Mouse (Mus musculus): ENCODE results near the gene Magi2. TPM values are rescaled to one million over a fixed set of nuclear protein-coding genes. Genes with fewer than 3 reads are reported as not detected.
"Not testable (repeated sequence)": the region's sequence is repeated elsewhere in the genome, so short reads cannot be mapped to it uniquely, and the experiment has no call there.

Gene Magi2
- polyA plus RNA-seq, 1 experiment from 2014 or later: 3.3 TPM

- H3K36me3 ChIP-seq: no peaks in the 10 kb centered on the region
- peaks cover 7% of the 10 kb centered on the region; the same call in 1 of the 2 replicates for H3K4me1 ChIP-seq
- H3K27ac ChIP-seq: no peak overlapping the region
- no peak for DNase-seq (ENCODE audit: low spot score)
- H3K9me3 ChIP-seq (replicated peaks): no peaks in the 10 kb centered on the region
- peak overlapping the region; percentile 79; the same call in 1 of the 2 replicates for H3K4me3 ChIP-seq
- 78% methylated on average over 5 of the region's 5 CpGs for WGBS
- no peaks in the 10 kb centered on the region for H3K27me3 ChIP-seq (ENCODE audit: low read depth, poor library complexity, severe bottlenecking)
Measured at GRCm38 (mm10) chr5:20703304-20703700, 1476.5 kb downstream of the Magi2 start.

- Histone ChIP-seq H3K36me3 (no peaks in the 10 kb centered on the region), H3K4me3 (no peak overlapping the region), H3K4me1 (peaks cover 7% of the 10 kb centered on the region; the same call in 1 of the 2 replicates), H3K27ac (no peak overlapping the region), H3K9me3 (replicated peaks) (no peaks in the 10 kb centered on the region), H3K27me3 (ENCODE audit: low read depth, poor library complexity, severe bottlenecking) (no peaks in the 10 kb centered on the region)
- no peak for DNase-seq (ENCODE audit: low spot score)
- 89% methylated on average over 13 of the region's 13 CpGs for WGBS
Measured at GRCm38 (mm10) chr5:20703971-20704575, 1477.2 kb downstream of the Magi2 start.

- H3K4me3 ChIP-seq: no peak overlapping the region
- no peak overlapping the region for H3K27ac ChIP-seq
- no peaks in the 10 kb centered on the region for H3K36me3 ChIP-seq
- no peaks in the 10 kb centered on the region for H3K27me3 ChIP-seq (ENCODE audit: low read depth, poor library complexity, severe bottlenecking)
- H3K4me1 ChIP-seq: peaks cover 7% of the 10 kb centered on the region; the same call in 1 of the 2 replicates
- DNase-seq (ENCODE audit: low spot score): no peak
- WGBS: 53% methylated on average over 4 of the region's 4 CpGs
- H3K9me3 ChIP-seq (replicated peaks): no peaks in the 10 kb centered on the region
Measured at GRCm38 (mm10) chr5:20704886-20705285, 1478.0 kb downstream of the Magi2 start.

- 93% methylated on average over 13 of the region's 18 CpGs for WGBS
- H3K27me3 ChIP-seq (ENCODE audit: low read depth, poor library complexity, severe bottlenecking); H3K4me3 ChIP-seq; H3K9me3 ChIP-seq (replicated peaks); H3K4me1 ChIP-seq; DNase-seq (ENCODE audit: low spot score); H3K27ac ChIP-seq; H3K36me3 ChIP-seq: not testable (repeated sequence)
Measured at GRCm38 (mm10) chr5:20706322-20707282, 1479.8 kb downstream of the Magi2 start.

- H3K4me3 ChIP-seq; DNase-seq (ENCODE audit: low spot score); H3K4me1 ChIP-seq; H3K27ac ChIP-seq; H3K9me3 ChIP-seq (replicated peaks); H3K36me3 ChIP-seq; H3K27me3 ChIP-seq (ENCODE audit: low read depth, poor library complexity, severe bottlenecking): not testable (repeated sequence)
- 92% methylated on average over 6 of the region's 6 CpGs for WGBS
Measured at GRCm38 (mm10) chr5:20710845-20711244, 1484.0 kb downstream of the Magi2 start.

- not testable (repeated sequence) for DNase-seq (ENCODE audit: low spot score); H3K4me3 ChIP-seq; H3K36me3 ChIP-seq; H3K9me3 ChIP-seq (replicated peaks); H3K4me1 ChIP-seq; H3K27me3 ChIP-seq (ENCODE audit: low read depth, poor library complexity, severe bottlenecking); H3K27ac ChIP-seq
- WGBS: 83% methylated on average over 1 of the region's 1 CpGs
Measured at GRCm38 (mm10) chr5:20714619-20715018, 1487.8 kb downstream of the Magi2 start.

GRCm38 (mm10) chr5:20715980-20716379 lies 1489.1 kb downstream of the Magi2 start:
- not testable (repeated sequence) for DNase-seq (ENCODE audit: low spot score); H3K4me3 ChIP-seq; H3K9me3 ChIP-seq (replicated peaks); H3K36me3 ChIP-seq; H3K27ac ChIP-seq; H3K4me1 ChIP-seq; H3K27me3 ChIP-seq (ENCODE audit: low read depth, poor library complexity, severe bottlenecking)
- 95% methylated on average over 6 of the region's 6 CpGs for WGBS

GRCm38 (mm10) chr5:20720201-20720900 lies 1493.5 kb downstream of the Magi2 start:
- H3K4me3 ChIP-seq: no peak overlapping the region
- DNase-seq (ENCODE audit: low spot score): no peak
- H3K27ac ChIP-seq: no peak overlapping the region
- H3K4me1 ChIP-seq: no peaks in the 10 kb centered on the region
- H3K27me3 ChIP-seq (ENCODE audit: low read depth, poor library complexity, severe bottlenecking): no peaks in the 10 kb centered on the region
- H3K36me3 ChIP-seq: no peaks in the 10 kb centered on the region
- 82% methylated on average over 4 of the region's 4 CpGs for WGBS
- no peaks in the 10 kb centered on the region for H3K9me3 ChIP-seq (replicated peaks)

GRCm38 (mm10) chr5:20723226-20723625 lies 1496.4 kb downstream of the Magi2 start:
- not testable (repeated sequence) for H3K9me3 ChIP-seq (replicated peaks); DNase-seq (ENCODE audit: low spot score)
- WGBS: 94% methylated on average over 4 of the region's 4 CpGs

GRCm38 (mm10) chr5:20738795-20739194 lies 1512.0 kb downstream of the Magi2 start:
- WGBS: 46% methylated on average over 2 of the region's 2 CpGs
- Histone ChIP-seq H3K27me3 (ENCODE audit: low read depth, poor library complexity, severe bottlenecking) (no peaks in the 10 kb centered on the region), H3K4me3 (no peak overlapping the region), H3K4me1 (peaks cover 25% of the 10 kb centered on the region), H3K27ac (no peak overlapping the region), H3K9me3 (replicated peaks) (no peaks in the 10 kb centered on the region), H3K36me3 (no peaks in the 10 kb centered on the region)
- DNase-seq (ENCODE audit: low spot score): peak; percentile 28

More at GRCm38 (mm10) chr5:20723226-20723625, 1496.4 kb downstream of the Magi2 start:
- H3K4me1 ChIP-seq; H3K27ac ChIP-seq; H3K4me3 ChIP-seq; H3K36me3 ChIP-seq; H3K27me3 ChIP-seq (ENCODE audit: low read depth, poor library complexity, severe bottlenecking): not testable (repeated sequence)

- Histone ChIP-seq H3K9me3 (replicated peaks) (no peaks in the 10 kb centered on the region), H3K4me1 (peaks cover 34% of the 10 kb centered on the region), H3K27ac (no peak overlapping the region), H3K36me3 (no peaks in the 10 kb centered on the region), H3K4me3 (no peak overlapping the region), H3K27me3 (ENCODE audit: low read depth, poor library complexity, severe bottlenecking) (no peaks in the 10 kb centered on the region)
- WGBS: 75% methylated on average over 6 of the region's 6 CpGs
- peak; percentile 28 for DNase-seq (ENCODE audit: low spot score)
Measured at GRCm38 (mm10) chr5:20741193-20741592, 1514.4 kb downstream of the Magi2 start.

GRCm38 (mm10) chr5:20741936-20742335 lies 1515.1 kb downstream of the Magi2 start:
- DNase-seq (ENCODE audit: low spot score): no peak
- Histone ChIP-seq H3K4me1 (peaks cover 34% of the 10 kb centered on the region), H3K4me3 (no peak overlapping the region), H3K27me3 (ENCODE audit: low read depth, poor library complexity, severe bottlenecking) (no peaks in the 10 kb centered on the region), H3K9me3 (replicated peaks) (no peaks in the 10 kb centered on the region), H3K27ac (0 out of 2 replicates have a peak overlapping the region, but pooled peaks have one; percentile 7), H3K36me3 (no peaks in the 10 kb centered on the region)
- 81% methylated on average over 8 of the region's 8 CpGs for WGBS

GRCm38 (mm10) chr5:20748142-20748541 lies 1521.3 kb downstream of the Magi2 start:
- no peak for DNase-seq (ENCODE audit: low spot score)
- Histone ChIP-seq H3K4me3 (no peak overlapping the region), H3K27me3 (ENCODE audit: low read depth, poor library complexity, severe bottlenecking) (no peaks in the 10 kb centered on the region), H3K9me3 (replicated peaks) (no peaks in the 10 kb centered on the region), H3K4me1 (peaks cover 18% of the 10 kb centered on the region), H3K27ac (no peak overlapping the region), H3K36me3 (no peaks in the 10 kb centered on the region)
- WGBS: 81% methylated on average over 4 of the region's 4 CpGs
